Mouse (Mus musculus): ENCODE data around the gene Lpp.

The Lpp gene

DNA sequence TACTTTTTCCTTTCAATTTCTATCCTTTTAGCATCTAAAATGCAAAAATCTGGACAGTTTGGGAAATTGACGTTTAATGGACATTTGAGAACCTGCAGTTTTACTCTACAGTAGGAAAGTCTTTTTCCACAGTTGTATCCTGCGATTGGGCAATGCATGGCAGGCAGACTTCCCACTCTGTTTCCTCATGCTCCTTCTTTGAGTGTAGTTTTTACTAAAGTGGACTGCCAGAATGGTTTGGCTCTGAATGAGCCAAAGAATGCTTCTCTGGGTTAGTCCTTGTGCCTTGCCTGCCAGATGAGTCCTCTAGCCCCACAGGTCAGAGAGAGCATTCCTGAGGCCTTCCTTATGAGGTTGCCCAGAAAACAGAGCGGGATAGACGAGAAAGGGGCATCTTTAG is 166.5 kb downstream of the Lpp start:
- no peak for DNase-seq (ENCODE audit: low spot score)

DNA sequence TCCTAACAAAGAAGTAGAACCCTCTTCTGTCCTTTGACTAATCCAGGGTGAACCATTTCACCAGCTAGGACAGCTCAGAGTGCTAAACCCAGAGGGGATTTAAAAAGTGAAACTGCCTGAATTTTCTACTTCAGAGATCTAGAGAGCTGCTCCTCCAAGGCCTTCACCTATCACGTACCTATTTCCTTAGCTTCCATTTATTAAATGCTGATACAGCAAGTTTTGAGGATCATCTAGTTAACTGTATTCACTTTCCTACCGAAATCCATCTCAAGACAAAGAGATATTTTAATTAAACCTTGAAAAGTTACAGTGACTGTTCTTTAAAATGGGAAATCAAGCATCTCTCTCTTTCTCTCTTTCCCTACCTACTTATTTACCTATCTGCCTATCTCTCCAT is 167.7 kb downstream of the Lpp start:
- DNase-seq (ENCODE audit: low spot score): no peak

DNA sequence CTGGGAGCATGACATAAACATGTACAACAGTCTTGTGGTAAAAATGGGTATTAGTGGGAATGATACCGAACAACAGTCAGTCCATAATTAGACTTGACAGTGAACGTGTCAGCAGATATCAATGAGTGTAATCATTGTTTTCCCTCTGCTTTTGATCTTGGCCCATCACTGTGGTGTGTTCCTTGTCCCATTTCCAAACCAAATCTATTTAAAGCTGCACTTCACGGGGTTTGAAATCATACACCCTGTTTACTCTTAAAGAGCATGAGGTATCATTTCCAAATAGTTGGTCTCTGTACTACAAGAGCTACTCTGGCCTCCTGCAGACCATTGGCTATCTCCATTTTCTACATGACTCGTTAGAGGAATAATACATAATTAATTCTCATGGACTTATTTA is 168.3 kb downstream of the Lpp start:
- no peak for DNase-seq (ENCODE audit: low spot score)

DNA sequence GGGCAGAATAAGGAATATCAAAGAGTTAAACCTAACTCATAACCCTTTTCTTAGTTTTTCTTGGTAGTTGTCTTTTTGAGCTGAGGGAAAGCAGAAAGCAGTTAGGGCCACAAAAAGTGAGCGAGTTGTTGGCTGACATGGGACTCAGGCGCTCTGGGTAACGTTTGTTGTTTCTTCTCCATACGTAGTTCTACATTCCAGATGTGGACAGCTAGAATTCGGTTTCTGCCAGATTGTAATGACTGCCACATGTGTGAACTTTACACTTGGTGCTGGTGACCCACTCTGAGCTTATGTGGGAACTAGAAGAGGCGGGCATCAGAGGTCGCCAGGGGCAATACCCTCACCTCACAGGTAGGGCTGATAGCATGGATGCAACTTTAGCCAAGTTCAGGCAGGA is 172.0 kb downstream of the Lpp start:
- no peak for DNase-seq (ENCODE audit: low spot score)

DNA sequence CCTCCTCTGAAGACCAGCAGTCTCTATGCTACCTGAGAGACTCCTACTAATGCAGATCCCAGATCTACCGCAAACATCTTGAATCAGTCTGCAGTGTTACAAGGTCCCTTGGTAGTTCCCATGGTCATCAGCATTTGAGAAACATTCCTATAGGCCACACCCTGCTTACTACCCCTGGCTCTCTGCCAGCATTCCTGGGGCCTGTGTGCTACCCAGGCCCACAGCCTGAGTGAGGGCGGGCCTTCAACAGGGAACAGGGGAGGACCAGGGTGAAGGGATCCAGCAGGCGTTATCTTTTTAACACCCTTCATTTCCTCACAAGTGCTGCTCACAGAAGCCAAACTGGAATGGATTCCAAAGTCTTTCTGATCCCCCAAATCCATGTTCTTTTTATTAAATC is 173.0 kb downstream of the Lpp start:
- no peak for DNase-seq (ENCODE audit: low spot score)

DNA sequence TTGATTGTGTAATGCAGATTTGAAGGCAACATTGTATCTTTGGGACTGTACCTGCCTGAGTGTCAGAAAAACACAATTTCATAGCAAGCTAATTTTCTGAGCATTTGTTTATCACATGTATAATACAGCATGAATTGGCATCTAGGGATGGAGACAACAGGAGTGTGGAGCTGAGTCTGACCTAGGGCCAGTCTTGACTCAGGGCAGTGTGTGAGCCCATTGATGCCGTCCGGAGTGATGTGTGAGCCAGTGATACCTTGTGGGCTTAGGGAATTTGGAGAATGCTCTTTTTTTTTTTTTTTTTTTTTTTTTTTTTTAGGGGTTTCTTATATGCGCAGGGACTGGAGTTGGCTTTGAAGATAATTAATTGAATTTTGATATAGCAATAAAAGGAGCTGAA is 174.3 kb downstream of the Lpp start:
- DNase-seq (ENCODE audit: low spot score): no peak

DNA sequence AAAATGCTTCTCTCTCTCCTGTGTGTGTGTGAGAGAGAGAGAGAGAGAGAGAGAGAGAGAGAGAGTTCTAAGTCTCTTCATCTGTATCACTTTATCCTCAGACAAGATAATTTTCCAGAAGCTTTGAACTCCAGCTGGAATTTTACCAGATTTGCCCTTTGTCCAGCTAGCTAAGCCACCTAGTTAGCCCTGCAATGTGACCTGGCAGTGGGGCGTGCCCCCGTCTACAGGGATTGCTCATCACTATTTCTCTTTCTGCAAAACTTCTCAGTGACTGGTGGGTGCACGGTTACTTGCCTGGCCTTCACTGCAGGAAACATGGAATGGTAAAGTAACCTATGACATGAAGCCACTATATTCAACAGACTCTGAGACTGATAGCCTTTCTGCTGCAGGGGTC is 174.8 kb downstream of the Lpp start:
- DNase-seq (ENCODE audit: low spot score): no peak

DNA sequence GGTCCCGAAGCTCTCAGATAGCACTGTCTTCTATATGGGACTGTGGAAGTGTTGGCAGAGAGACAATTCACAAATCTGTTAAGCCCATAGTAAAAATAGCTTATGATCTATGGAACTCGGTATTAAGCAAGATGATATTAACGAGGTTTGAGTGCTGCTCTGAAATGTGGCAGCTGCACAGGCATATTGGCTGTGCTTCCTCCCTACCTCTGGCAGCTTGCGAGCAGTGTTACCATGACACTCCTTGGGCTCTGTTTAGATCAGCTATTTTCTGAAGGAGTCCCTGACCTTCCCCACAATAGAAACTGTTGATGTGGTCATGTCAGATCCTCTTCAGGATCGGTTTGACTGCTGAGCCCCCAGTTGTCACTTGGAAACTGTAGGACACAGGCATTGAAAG is 176.4 kb downstream of the Lpp start:
- no peak for DNase-seq (ENCODE audit: low spot score)

DNA sequence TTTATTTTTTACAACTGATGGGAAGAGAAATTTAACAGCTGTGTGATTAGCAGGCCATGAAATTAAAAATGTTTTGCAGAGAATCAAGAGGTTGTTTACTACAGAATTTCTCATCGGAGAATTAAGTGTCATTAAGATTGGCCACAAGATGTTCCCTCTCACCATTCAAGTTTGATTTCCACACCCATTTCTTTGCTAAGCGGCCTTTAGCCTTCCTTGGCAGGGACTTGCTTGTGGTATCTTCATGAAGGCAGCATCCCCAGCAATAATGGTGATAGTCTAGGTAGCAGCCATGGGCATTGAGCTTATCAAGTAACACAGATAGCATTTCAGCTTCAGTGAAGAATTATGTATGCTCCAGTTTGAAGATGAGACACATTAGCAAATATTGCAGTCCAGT is 183.7 kb downstream of the Lpp start:
- no peak for DNase-seq (ENCODE audit: low spot score)

DNA sequence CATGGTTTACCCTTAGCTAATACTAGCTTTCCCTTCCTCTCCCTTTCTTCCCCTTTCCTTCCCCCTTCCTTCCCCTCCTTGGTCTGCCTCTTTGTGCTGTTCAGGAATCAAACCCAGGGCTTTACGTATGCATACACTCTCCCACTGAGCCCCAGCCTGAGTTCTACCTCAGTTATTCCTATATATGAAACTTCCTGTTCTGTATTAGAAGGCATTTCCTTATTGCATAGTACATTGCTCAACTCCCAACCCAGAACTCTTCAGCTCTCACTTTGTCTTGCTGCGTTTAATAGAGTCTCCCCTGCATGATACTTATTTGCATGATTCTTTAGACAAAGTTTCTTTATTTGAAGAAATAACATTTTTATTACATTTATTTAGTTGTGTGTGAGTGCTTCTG is 184.5 kb downstream of the Lpp start:
- DNase-seq (ENCODE audit: low spot score): no peak

DNA sequence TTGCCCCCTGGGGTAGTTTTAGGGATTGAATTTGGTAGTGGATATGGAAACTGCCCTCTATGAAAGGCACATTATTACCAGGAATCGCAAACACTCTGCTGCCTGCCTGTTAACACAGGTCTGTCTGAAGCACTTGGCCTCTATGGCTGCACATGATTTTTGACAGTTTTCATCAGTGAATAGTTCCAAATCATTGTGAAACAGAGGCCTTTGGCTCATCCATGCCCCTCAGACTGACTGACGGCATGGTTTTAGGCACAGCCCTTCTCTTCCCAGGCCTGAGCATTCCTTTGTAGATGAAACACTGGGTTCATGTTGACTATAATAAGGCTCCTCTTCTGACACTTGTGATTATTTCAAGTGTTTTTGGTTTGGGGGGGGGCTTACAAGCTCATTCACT is 189.5 kb downstream of the Lpp start:
- DNase-seq (ENCODE audit: low spot score): no peak

DNA sequence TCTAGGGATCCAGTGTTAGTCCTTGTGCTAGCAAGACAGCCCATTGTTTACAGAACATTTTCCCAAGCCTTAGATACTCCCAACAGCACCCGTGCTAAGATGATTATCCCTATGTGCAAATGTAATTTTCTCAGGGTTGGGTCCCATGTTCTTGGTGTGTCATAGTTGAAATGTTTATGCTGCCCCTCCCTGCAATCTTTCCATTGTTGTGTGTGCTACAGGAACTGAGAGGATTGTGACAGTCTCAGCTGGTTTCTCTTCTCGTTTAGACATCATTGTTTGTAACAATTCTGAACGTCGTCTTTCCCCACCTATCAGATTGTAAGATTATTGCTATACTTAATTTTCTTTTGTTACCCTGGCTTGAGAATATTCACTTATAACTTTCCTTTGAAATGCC is 200.2 kb downstream of the Lpp start:
- no peak for DNase-seq (ENCODE audit: low spot score)

DNA sequence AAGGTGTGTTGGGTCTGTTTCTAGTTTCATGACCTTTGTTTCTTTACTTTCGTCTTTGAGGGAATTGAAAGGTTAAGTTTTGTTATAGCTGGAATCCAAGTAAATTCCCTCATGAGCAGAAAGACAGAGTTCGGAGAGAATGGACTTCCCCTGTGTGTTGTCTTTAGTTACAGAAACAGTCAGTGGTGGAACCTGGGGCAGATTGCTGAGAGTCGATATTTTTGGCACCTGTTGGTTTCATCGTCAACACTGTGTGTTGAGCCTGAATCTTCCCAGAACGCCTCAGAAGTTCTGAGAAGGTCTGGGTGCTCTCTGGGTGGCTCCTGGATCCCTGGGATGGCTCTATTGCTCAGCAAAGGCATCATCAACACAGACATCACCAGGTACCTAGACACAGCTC is 201.2 kb downstream of the Lpp start:
- DNase-seq (ENCODE audit: low spot score): no peak

DNA sequence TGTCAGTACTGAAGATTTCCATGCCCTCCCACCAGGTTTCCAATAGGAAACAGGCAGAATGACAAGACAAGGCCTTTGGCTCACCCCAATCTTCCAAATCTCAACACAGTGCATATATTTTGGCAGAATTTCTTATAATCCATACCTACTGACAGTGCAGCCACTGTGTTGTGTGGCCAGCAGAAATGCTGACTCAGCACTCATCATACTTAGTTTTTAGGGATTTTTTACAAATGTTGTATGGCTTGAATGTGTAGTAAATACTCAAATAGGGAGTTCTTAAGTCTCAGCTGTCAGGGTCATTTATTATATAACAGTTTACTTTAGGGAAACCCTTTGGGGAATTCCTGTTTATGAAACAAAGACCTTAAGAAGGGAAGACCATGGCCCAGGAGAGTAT is 202.2 kb downstream of the Lpp start:
- DNase-seq (ENCODE audit: low spot score): no peak

DNA sequence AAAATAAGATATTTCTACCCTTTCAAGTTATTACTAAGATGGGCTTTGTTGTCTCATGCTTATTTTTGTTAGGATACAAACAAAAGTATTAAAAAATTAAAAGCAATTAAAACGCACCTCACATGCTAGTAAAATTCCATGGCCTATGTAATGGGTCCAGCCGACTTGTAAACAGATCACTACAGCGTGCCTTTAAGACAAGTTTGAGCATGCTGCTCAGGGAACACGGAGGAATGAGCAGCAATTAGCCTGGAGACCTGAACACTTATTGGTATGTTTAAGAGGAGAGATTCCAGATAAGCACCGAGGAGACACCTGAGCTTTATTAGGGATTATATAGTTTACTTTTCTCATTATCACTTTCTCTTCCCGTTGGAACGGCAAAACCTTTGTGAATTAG is 205.3 kb downstream of the Lpp start:
- DNase-seq (ENCODE audit: low spot score): no peak

DNA sequence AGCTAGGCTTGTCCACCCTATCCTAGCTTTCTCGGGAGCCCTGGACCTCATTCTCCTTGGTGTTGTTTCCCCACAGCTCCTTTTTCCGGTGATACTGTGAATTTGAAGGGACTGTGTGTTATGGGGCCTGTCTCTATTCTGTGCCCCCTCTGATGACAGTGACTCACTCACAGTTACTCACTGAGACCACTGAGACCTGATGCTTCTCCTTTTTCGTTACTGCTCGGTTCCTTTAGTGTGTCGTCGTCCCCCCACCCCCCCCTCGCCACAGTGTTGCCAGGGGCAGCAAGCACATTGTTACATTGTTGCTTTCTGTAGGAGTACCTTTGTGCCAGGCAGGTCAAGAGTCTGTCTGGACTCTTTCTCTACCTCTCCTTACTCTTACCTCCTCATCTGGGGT is 206.5 kb downstream of the Lpp start:
- DNase-seq (ENCODE audit: low spot score): no peak

DNA sequence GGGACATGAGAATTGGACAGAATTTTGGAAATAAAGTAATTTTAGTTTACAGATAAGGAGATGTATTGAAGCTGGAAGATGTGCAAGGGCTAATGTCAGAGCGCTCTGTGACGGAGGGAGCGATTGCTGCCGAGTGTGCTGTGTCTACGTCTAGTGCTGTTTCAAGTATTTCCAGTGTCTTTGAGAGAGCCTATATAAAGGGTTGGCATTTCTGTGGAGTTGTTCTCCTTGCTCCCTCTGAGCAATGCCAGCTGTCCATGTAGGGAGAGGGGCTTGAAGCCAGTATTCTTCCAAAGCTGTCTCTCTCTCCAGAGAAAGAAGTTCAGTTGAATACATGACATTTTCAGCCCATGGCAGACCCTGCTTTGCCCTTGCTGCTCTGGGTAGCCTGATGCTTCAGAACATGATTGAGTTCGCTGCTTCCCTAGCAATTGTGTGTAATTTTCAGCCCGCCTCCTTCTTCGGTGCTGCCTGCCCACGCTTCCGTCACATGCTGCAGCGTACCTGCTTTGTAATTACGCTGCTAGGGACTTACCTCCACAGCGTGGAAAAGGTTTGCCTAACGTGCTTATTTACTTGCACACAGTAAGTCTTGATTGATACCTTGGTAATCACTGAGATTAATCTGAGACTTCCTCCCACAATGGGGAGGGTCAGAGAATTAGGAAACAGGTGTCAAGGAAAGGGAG is 207.1 kb downstream of the Lpp start:
- no peak for DNase-seq (ENCODE audit: low spot score)

DNA sequence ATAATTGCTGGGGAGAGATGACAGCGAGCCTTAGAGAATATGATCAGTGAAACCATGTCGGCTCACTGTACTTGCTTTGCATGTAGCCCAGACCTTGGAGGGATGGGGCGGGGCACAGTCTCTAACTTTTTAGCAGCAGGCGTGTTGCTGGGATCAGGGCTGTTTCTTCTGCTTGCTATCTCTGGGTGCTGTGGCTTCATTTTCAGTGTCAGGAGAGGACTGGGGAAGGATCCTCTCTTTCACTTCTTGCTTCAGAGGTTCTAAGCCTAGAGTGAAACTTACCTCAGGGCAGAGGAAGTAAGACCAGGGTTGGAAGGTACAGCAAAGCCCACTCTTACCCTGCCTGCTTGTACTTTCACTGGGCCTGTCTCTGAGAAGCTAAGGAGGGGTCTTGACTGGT is 210.0 kb downstream of the Lpp start:
- DNase-seq (ENCODE audit: low spot score): no peak

DNA sequence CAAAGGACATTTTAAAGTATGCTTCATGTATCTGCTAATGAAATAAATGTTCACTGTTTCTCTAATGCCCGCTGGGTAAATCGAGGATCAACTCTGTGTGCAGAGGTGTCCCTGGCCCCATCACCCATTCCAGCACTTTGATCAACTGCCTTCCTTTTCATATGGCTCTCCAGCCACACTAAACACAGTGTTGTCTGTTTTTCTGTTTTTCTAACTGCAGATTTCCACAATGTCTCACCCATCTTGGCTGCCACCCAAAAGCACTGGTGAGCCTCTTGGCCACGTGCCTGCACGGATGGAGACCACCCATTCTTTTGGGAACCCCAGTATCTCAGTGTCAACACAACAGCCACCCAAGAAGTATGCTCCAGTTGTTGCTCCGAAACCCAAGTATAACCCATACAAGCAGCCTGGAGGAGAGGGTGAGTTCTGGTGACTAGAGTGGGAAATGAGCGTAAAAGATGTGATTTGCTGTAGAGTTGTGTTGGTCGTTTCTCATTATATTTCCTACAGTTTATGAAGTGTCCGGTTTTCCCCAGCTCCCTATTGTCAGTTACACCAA is 214.7 kb downstream of the Lpp start:
- no peak for DNase-seq (ENCODE audit: low spot score)

DNA sequence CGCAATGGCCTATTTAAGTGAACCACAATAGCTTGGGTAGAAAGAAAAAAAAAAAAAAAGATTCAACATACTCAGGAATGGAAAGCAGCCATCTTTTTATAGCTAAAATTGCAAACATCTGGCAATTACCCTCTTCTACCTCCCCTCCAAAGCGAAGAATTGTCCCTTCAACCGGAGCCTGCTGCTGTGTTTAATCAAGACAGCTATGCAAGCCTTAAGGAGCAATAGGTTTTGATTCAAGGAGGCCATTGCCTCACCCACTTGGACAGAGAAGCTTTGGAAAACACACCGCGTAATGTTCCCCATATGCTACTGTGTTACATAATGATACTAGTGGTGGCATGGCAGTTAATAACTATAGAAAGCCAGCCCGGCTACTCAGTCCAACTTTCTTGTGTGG is 226.2 kb downstream of the Lpp start:
- DNase-seq (ENCODE audit: low spot score): no peak

DNA sequence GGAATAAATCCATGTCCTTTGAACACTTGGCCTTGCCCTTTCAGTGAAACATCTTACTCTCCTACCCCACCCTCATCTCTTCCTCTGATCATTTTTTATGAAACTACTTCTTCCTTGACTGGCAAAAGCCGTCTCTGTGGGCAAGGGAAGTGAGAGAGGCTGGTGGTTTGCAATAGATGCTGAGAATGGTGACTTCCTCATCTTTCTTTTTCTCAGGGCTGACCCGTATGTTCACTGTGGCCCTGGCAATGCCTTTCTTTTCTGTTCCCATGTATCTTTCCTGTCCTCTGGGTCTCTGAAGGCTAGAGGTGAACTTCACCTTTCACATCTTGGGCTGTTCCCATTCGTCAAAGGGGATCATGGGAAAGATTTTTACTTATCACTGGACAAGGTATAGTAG is 226.7 kb downstream of the Lpp start:
- DNase-seq (ENCODE audit: low spot score): no peak

DNA sequence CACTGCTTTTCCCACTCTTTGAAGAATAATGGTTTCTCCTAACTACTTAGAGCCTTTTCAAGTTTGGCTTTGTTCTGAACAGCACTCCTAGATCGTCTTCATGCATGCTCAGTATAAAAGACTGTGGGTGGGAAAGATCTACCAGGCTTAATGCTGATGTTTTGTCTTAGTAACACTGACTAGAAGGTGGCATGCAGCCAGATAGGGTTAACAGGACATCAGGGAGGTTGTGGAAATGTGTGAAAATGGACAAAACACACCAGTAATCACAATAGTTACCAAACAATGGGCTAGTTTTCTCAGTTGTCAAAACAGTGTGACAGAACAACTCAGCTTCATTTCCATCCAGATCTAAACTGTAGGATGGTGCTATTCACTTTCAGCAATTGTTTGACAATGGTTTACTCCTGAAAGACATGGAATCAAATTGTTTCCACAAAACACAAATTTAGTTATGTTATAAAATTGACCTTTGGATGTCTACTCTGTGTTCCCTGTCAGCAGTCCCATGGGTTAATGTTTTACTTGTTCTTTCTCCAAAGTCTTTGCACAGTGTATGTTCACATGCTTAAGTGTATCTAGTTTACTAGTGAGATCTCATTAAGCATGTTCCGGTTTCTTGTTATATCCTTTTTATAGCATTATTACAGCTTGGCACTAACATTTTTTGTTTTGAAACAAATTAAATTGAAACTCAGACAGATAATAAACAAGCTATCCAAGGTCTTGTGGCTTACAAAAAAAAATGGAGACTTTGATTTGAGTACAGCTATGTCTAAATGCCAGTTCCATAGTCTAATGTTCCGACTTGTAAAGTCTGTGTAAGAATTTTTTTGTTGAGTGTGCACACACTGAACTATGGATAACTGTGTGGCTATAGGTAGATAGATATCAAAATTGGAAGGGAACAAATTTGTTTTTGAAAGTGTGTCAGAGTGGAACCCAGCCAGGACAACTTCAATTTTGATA is 229.2 kb downstream of the Lpp start:
- DNase-seq (ENCODE audit: low spot score): no peak

DNA sequence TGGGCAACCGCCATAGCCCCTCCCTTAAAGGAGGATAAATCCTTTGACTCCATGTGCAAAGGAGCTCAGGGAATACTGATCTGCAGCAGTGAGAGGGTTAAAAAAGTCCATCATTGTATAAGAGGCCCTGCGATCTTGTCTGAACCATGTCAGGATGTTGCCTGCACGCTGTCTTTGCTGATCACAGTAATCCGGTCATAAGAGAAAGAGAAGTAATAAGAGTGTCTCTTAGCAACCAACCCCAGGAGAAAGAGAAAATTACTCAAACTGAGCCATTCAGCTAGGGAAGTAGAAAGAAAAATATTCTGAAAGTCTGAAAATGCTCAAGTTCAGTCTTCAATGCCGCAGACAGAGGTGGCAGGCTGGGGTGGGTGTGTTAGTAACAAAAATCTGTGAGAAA is 231.0 kb downstream of the Lpp start:
- DNase-seq (ENCODE audit: low spot score): no peak
